Mouse (Mus musculus) G1E (cell line): ENCODE data around the gene Amdhd2.

Experiments
- CTCF ChIP-seq: IDR thresholded peaks from 2 replicates; pipeline ENCODE4 v1.5.1; 2012; ENCODE audit warnings: low read depth, low read length, inconsistent platforms, mixed read lengths
- GATA1 ChIP-seq: IDR thresholded peaks from 2 replicates; pipeline ENCODE4 v1.6.1; 2012; ENCODE audit warnings: borderline replicate concordance, low read length, inconsistent platforms, mixed read lengths
- TAL1 ChIP-seq: conservative IDR thresholded peaks from 2 replicates; pipeline ENCODE4 v1.6.1; 2012; ENCODE audit warnings: low read depth, low read length, inconsistent platforms, mixed read lengths

DNA sequence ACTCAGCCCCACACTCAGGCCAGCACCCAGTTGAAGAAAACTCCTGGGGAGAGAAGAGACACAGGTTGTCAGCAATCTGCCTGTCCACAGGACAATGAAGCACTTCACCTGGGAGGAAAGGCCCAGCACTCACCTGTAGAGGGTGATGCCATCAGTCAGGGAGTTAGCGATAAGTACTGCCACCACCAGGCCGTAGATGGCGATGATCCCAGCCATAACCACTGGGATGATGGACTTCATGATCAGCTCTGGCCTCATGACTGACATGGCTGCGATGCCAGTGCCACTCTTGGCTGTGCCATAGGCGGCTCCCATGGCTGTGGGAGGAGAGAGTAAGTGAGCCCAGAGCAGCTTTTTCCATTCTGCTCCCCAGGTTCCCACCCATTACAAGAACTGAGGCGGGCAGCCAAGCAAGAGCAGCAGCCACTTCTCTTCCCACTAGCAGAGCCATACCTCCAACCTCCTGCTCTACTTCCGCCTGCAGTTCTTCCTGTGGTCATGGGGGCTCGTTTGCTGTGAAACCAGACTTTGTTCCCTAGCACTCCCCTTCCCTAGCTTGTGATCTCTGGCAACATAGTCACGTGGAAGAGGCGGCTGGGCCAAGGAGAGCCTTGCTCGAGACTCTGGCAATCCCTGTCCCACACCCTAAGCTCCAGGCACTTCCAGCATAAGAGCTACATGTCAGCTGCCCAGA lies 1.1 kb upstream of the Amdhd2 start:
- TF ChIP-seq CTCF (no peak), GATA1 (no peak), TAL1 (no peak)
